Mouse (Mus musculus) hindbrain, embryonic 11.5 days (tissue): Measurements from ENCODE around the gene Nlrp4f. TPM values are rescaled to one million over a fixed set of nuclear protein-coding genes. Genes with fewer than 3 reads are reported as not detected.

Experiments used
- ATAC-seq: fragments of 200-750 bp; cut with Nextera tagmentation; 2 replicates; pipeline ENCODE4 v1.8.0; 2017; ENCODE audit warnings: mild to moderate bottlenecking, moderate TSS enrichment, moderate library complexity; ENCODE audit not compliant: low FRiP score
- DNase-seq: peaks from one replicate; pipeline ENCODE4 v3.0.0-alpha.2; 2015; ENCODE audit warnings: low spot score
- H3K27ac ChIP-seq: fragments of 300-500 bp; sonication (generic); 2 replicates; pipeline ENCODE4 v1.5.1; 2014; ENCODE audit warnings: mild to moderate bottlenecking, low read depth, low read length
- H3K27me3 ChIP-seq: fragments of 300-500 bp; sonication (generic); 2 replicates; pipeline ENCODE4 v1.6.1; 2014; ENCODE audit warnings: mild to moderate bottlenecking, low read length, moderate library complexity, mixed read lengths; ENCODE audit not compliant: control insufficient read depth, insufficient read depth
- H3K36me3 ChIP-seq: fragments of 300-500 bp; sonication (generic); 2 replicates; pipeline ENCODE4 v1.6.1; 2014; ENCODE audit warnings: mild to moderate bottlenecking, low read length, moderate library complexity, mixed read lengths; ENCODE audit not compliant: control insufficient read depth, insufficient read depth
- H3K4me1 ChIP-seq: fragments of 300-500 bp; sonication (generic); replicated peaks from 2 replicates; pipeline ENCODE4 v1.6.1; 2014; ENCODE audit warnings: low read length, mixed read lengths; ENCODE audit not compliant: control insufficient read depth, insufficient read depth
- H3K4me2 ChIP-seq: fragments of 300-500 bp; sonication (generic); replicated peaks from 2 replicates; pipeline ENCODE4 v1.6.1; 2014; ENCODE audit warnings: mild to moderate bottlenecking, low read depth, low read length
- H3K4me3 ChIP-seq: fragments of 300-500 bp; sonication (generic); 2 replicates; pipeline ENCODE4 v1.5.1; 2014; ENCODE audit warnings: low read depth, low read length
- H3K9ac ChIP-seq: fragments of 300-500 bp; sonication (generic); 2 replicates; pipeline ENCODE4 v1.6.1; 2014; ENCODE audit warnings: low read depth, low read length
- H3K9me3 ChIP-seq: fragments of 300-500 bp; sonication (generic); 2 replicates; pipeline ENCODE4 v1.6.1; 2016; ENCODE audit warnings: low read length; ENCODE audit not compliant: control insufficient read depth
- WGBS: fragments of 180-500 bp; shearing (Covaris S2); extraction: QIAGEN DNeasy Blood & Tissue Kit; methylation state at CpG from one replicate; pipeline ENCODE4 v1.1.7; 2014; 5-methylcytosine and 5-hydroxymethylcytosine counted together
- polyA plus RNA-seq: library from polyadenylated mRNA; unstranded; fragments of >200 nt; fragmentation: Nextera tagmentation; extraction: Ambion mirVana; gene quantifications from 2 replicates; pipeline ENCODE4 v1.2.1, GENCODE M21; 2014

The Nlrp4f gene
- 0.45 TPM in 1 of 2 replicates, not detected in the other for polyA plus RNA-seq

DNA sequence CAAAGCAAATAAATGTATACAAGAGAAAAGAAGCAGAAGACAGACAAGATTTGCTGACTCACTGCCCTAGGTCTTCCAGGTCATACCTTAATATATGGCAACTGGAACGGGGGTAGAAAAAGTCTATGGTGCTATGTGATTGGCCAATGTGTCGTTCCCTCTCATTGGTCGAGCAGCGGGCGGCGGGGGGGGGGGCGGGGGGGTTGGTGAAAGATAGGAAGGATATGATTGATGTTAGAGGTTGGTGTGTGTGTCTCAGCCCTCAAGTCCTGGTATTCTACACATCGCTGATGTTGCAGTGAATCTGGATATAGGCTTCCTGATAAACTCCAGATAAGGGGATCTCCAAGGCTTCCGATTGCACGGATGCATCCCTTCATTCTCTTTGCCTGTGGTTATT is at the start of gene Nlrp4f:
Gene Nlrp4f (minus strand): TSS at position 101 of the 400 bp plus-strand sequence.
- Histone ChIP-seq H3K9ac (no peak within 1 kb of the TSS), H3K9me3 (no peaks in the 10 kb centered on the region), H3K36me3 (no peaks in the 10 kb centered on the region), H3K4me3 (no peak within 1 kb of the TSS), H3K27me3 (no peaks in the 10 kb centered on the region), H3K4me1 (no peaks in the 10 kb centered on the region), H3K4me2 (no peak within 1 kb of the TSS), H3K27ac (no peak within 1 kb of the TSS)
- ATAC-seq (no peak), DNase-seq (no peak)
- 92% methylated on average over 9 of the region's 10 CpGs for WGBS

DNA sequence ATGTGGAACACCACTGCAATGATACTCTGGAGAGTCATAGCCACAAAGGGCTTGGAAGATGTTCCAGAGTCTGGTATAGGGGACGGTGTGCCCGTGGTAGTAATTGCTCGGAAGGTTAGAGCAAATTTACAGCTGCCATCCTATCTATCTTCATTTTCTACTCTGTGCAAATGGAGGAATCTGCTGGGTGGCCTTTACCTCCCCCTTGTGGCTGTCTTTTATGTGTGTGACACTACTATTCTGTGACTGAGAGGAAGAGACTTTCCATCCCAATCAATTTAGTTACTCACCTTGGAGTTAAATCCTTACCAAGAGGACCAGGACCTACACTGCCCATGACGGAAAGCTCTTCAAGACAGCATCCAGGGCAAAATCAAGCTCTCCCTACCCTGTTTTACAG is 37.5 kb upstream of the Nlrp4f start:
- DNase-seq (no peak), ATAC-seq (no peak)
- H3K27me3 ChIP-seq, result no peaks in the 10 kb centered on the region
- H3K9ac ChIP-seq, result no peak overlapping the region
- H3K4me3 ChIP-seq, result no peak overlapping the region
- H3K4me2 ChIP-seq, result no peak overlapping the region
- 98% methylated on average over 4 of the region's 4 CpGs for WGBS
- peaks cover 2% of the 10 kb centered on the region; the same call in 1 of the 2 replicates for H3K36me3 ChIP-seq
- no peaks in the 10 kb centered on the region for H3K4me1 ChIP-seq
- H3K9me3 ChIP-seq, result peaks cover 7% of the 10 kb centered on the region; the same call in 1 of the 2 replicates
- no peak overlapping the region for H3K27ac ChIP-seq

DNA sequence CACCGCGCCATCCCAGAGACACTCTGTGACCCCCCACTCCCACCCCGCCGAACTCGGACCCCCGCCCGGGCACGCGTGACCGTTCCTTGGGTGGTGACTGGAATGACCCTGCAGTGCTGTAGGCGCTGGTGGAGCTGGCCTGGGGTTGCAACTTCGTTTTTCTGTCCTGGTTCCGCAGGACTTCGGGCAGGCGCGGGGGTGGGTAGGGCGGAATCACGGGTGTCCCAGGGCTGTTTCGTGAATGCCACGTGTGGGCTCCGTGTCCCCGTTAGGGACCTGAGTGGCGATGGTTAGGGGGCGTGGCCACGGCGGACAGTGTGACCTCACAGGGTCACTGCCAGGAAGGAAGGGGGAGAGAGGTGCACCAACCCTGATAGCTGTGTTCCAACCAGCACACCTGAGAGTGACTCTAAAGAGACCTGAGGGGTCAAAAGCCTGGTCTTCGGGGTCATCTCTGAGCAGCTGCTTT is 36.6 kb upstream of the Nlrp4f start:
- Histone ChIP-seq H3K9me3 (peaks cover 7% of the 10 kb centered on the region; the same call in 1 of the 2 replicates), H3K27me3 (no peaks in the 10 kb centered on the region), H3K4me1 (no peaks in the 10 kb centered on the region), H3K4me3 (peak overlapping the region; percentile 74), H3K4me2 (peak overlapping the region; percentile 92), H3K36me3 (peaks cover 2% of the 10 kb centered on the region; the same call in 1 of the 2 replicates), H3K27ac (no peak overlapping the region), H3K9ac (no peak overlapping the region)
- DNase-seq (no peak), ATAC-seq (no peak)
- 38% methylated on average over 27 of the region's 27 CpGs for WGBS

DNA sequence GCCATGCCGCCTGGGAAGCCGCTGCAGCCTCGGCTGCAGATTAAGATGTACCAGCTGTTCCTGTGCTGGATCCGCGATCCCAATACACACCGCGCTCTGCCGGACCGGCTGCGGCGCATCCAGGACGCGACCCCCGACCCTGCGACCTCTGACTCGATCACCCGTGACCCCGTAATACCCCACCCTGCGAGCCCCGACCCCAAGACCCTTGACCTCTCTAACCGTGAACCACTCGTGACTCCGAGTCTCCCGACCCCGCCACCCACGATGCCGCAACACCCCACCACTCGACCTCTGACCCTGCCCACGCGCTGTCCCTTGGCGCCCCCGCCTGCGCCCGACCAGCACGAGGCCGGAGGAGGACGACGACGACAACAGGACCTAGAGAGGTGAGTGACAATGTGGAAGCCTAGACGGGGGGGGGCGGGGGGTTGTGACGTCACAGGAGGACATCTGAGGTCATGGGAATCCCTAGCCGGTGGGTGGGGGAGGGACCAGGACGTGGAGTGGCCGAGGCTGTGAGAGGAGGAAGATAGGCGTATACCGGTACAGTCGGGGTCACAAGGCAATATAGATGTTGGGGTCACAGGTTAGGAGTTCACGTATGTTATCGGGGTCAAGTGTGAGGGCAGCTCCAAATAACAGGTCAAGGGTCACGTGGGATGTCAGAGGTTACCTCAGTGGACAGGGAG is 36.0 kb upstream of the Nlrp4f start:
- Histone ChIP-seq H3K4me3 (peak overlapping the region; percentile 74), H3K9ac (peak overlapping the region; percentile 65), H3K27ac (peak overlapping the region; percentile 20; the same call in 1 of the 2 replicates), H3K9me3 (peaks cover 7% of the 10 kb centered on the region; the same call in 1 of the 2 replicates), H3K4me2 (peak overlapping the region; percentile 92), H3K27me3 (no peaks in the 10 kb centered on the region), H3K4me1 (no peaks in the 10 kb centered on the region), H3K36me3 (peaks cover 2% of the 10 kb centered on the region; the same call in 1 of the 2 replicates)
- 2% methylated on average over 42 of the region's 51 CpGs for WGBS
- peak; percentile 36 for ATAC-seq
- DNase-seq, result peak; percentile 35

DNA sequence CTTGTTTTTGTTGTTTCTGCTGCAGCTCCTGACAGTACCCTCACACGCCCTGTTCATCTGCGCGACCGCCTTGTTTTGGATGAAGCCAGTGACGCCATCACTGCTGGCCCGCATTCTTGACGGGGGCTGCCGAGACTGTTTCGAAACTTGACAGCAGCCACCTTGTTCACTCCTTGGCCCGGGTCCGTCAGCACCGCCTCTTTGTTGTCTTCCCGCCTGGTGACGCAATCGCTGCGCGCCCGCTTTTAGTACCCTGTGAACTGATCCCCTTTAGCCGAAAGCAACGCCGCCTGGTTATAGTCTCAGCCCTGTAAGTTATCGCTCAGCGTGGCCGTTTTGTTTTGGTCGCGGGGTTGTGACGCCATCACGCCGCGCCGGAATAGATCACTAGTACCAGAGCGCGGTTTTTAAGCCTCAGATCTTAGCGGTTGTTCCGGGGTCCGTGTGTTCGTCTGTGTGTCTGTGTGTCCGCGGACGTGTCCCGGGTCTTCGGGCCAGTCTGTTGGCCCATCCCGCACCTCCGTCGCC is 35.4 kb upstream of the Nlrp4f start:
- ATAC-seq (peak; percentile 87), DNase-seq (peak; percentile 94)
- H3K27ac ChIP-seq, result peak overlapping the region; percentile 70; the same call in 1 of the 2 replicates
- H3K9ac ChIP-seq, result peak overlapping the region; percentile 65
- peak overlapping the region; percentile 74 for H3K4me3 ChIP-seq
- peaks cover 2% of the 10 kb centered on the region; the same call in 1 of the 2 replicates for H3K36me3 ChIP-seq
- H3K27me3 ChIP-seq, result no peaks in the 10 kb centered on the region
- H3K4me2 ChIP-seq, result peak overlapping the region; percentile 92
- WGBS, result under 1% methylated on average over 45 of the region's 45 CpGs
- peaks cover 6% of the 10 kb centered on the region; the same call in 1 of the 2 replicates for H3K9me3 ChIP-seq
- H3K4me1 ChIP-seq, result no peaks in the 10 kb centered on the region

DNA sequence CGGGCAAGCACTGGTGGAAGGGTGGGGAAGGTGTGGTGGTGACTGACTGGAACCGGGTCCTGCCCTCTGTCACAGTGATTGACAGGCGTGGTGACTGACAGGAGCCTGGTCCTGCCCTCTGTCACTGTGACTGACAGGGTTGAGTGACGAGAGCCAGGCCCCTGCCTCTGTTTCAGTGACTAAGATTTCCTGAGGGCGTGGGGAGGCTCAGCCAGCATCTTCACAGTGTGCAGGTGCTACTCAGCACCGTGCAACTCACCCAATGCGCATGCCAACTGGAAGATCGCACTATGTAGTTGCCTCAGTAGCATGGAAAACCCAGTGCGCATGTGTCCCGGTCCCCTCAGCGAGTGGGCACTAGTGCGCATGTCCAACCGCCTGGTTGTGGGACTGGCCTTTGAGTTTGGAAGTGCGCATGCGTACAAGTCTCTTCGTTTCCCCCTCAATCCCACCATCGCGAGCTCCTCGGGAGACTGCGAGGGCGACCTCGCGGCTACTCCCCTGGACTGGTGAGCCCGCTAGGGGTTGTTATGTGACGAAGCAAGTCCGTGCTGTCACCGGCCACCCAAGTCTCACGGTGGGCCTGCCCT is 34.8 kb upstream of the Nlrp4f start:
- H3K9me3 ChIP-seq, result peaks cover 2% of the 10 kb centered on the region; the same call in 1 of the 2 replicates

DNA sequence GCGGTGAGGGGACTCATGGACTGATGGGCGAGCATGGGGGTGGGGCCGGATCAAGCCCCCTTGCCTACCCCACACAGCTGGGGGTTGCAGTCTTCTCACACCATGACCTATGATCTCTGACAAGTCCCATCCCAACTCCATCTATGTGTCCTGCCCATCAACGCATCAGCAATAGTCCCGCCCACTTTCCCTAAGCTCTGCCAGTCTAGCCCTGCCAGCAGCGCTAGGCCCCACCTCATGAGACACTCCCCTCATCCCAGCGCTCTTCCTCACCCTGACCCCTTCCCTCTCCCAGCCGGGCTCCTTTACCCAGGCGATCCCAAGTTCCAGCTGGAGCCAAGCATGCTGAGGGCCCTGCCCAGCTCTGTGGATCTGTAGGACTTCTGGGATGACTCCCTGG is 31.4 kb upstream of the Nlrp4f start:
- Histone ChIP-seq H3K27me3 (no peaks in the 10 kb centered on the region), H3K9me3 (no peaks in the 10 kb centered on the region; the same call in 1 of the 2 replicates), H3K4me3 (no peak overlapping the region), H3K27ac (no peak overlapping the region), H3K36me3 (no peaks in the 10 kb centered on the region), H3K4me1 (no peaks in the 10 kb centered on the region), H3K9ac (no peak overlapping the region), H3K4me2 (no peak overlapping the region)
- no peak for DNase-seq
- no peak for ATAC-seq
- WGBS, result 73% methylated on average over 8 of the region's 9 CpGs

More for the DNA sequence above, 34.8 kb upstream of the Nlrp4f start:
- H3K4me1 ChIP-seq, result no peaks in the 10 kb centered on the region
- ATAC-seq, result peak; percentile 95
- peak overlapping the region; percentile 74 for H3K4me3 ChIP-seq
- H3K27me3 ChIP-seq, result no peaks in the 10 kb centered on the region
- peak; percentile 98 for DNase-seq
- 1% methylated on average over 28 of the region's 28 CpGs for whole genome bisulfite sequencing
- no peaks in the 10 kb centered on the region for H3K36me3 ChIP-seq
- peak overlapping the region; percentile 92 for H3K4me2 ChIP-seq
- peak overlapping the region; percentile 70; the same call in 1 of the 2 replicates for H3K27ac ChIP-seq
- peak overlapping the region; percentile 62 for H3K9ac ChIP-seq

DNA sequence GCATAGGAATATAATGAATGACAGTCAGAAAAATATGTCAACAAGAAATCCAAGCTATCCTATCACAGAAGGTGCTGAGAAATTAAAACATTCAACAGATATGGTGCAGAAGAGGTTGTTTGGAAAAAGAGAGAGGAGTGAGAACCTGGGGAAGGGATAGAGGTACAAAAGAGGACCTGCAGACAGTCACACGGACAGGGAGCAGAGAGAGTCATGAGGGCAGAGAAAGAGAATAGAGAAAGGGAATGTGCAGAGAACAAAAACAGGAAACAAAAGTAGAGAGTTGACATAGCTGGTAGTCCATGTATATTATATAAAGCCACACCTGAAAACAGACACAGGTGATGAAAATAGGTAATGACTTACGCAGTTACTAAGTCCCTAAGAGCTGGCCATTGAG is 20.9 kb upstream of the Nlrp4f start:
- ATAC-seq, result no peak
- WGBS, result 85% methylated on average over 2 of the region's 2 CpGs

More for the DNA sequence above, 20.9 kb upstream of the Nlrp4f start:
- DNase-seq, result no peak
- H3K4me1 ChIP-seq, result no peaks in the 10 kb centered on the region
- no peak overlapping the region for H3K9ac ChIP-seq
- no peaks in the 10 kb centered on the region for H3K36me3 ChIP-seq
- no peak overlapping the region for H3K27ac ChIP-seq
- H3K9me3 ChIP-seq, result no peaks in the 10 kb centered on the region
- H3K4me3 ChIP-seq, result no peak overlapping the region
- H3K4me2 ChIP-seq, result no peak overlapping the region
- no peaks in the 10 kb centered on the region for H3K27me3 ChIP-seq
